Mouse (Mus musculus) gastrocnemius, postnatal 25 days (tissue): ENCODE data around the gene Taf11. TPM values are rescaled to one million over a fixed set of nuclear protein-coding genes. Genes with fewer than 3 reads are reported as not detected.

Source experiments
- DNase-seq: peaks from one replicate; pipeline ENCODE4 v3.0.0; 2022
- long read RNA-seq, 2 experiments: library from polyadenylated mRNA; stranded (forward); transcript quantifications; one replicate each; pipeline ENCODE4 v2.0.0; 2021
- total RNA-seq, 2 experiments: library from RNA; stranded (reverse); gene quantifications; 1 replicate in 1 of 2; 2 replicates in 1 of 2; pipeline ENCODE4 v1.2.3; 2021

Gene Taf11
- 10 to 100 TPM; 13.5 to 18.2 TPM for total RNA-seq
- long read RNA-seq, experiment 1, transcript Taf11-201 (5 exons, 1,220 nt): major isoform, 12 of 15 reads
- long read RNA-seq, experiment 1, partial matches to known transcripts: 2 of 15 reads
- long read RNA-seq, experiment 1, other reads (novel, unspliced or antisense): 0 of 15 reads
- long read RNA-seq, experiment 2, transcript Taf11-201 (5 exons, 1,220 nt): major isoform, 16 of 18 reads
- long read RNA-seq, experiment 2, partial matches to known transcripts: 1 of 18 reads
- long read RNA-seq, experiment 2, other reads (novel, unspliced or antisense): 1 of 18 reads

DNA sequence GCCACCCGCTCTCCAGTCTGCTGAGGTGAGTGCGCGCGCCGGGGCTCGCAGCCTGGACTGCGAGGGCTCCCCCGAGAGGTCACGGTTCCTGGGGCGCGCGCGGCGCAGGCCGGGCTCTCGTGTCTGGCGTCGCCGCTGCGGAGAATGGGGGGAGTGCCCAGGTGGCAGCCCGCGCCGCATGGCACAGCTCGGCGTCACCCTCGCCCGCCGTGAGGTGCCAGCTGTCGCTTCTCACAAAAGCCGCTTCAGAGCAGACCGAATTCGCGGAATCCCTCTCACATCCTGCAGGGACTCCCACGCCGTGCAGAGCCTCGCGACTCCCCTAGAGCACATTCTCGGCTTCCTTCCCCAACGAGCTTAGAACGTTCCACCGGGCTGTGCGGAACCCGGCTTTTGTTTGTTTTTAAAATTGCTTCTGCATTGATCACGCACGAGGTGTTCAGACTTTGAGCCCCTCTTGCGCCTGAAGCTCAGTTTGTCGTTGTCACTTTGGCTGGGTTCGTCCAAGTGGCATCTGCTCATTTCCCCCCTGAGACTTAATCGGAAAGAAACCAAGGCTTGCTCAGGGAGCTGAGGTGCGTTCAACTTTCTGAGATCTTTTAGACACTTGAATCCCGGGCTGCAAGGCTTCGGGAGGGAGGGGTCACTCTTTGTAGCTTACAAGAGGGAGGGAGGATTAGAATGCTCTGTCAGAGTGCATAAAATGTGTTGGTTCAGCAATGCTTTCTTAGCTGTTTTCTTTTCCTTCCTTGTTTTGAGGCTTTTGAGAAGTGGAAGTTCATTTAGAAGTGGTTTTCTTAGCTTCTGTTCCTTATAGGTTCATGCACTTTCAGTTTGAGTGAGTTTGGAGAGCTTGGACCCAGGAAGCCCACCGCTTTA, at the start of gene Taf11:
Gene Taf11 (minus strand): TSS at position 223 of the 879 bp plus-strand sequence.
- DNase-seq: no peak

DNA sequence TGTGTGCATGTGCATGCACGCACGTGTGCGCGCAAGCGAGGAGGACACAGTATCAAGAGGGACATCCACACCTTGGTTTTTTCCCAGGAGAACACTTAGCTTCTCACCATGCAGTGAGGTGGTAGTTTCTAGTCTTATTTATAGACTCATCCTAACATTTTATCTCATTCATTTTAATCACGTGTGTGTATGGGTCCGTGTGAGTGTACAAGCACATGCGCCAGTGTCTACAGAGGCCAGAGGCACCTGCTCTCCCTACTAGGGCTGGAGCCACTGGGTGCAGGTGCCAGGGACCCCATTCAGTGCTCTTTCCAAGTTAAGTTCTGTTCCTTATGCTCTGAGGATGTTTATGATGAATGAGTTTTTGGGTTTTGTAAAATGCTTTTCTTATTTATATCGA, 48.0 kb upstream of the Taf11 start:
- no peak for DNase-seq

DNA sequence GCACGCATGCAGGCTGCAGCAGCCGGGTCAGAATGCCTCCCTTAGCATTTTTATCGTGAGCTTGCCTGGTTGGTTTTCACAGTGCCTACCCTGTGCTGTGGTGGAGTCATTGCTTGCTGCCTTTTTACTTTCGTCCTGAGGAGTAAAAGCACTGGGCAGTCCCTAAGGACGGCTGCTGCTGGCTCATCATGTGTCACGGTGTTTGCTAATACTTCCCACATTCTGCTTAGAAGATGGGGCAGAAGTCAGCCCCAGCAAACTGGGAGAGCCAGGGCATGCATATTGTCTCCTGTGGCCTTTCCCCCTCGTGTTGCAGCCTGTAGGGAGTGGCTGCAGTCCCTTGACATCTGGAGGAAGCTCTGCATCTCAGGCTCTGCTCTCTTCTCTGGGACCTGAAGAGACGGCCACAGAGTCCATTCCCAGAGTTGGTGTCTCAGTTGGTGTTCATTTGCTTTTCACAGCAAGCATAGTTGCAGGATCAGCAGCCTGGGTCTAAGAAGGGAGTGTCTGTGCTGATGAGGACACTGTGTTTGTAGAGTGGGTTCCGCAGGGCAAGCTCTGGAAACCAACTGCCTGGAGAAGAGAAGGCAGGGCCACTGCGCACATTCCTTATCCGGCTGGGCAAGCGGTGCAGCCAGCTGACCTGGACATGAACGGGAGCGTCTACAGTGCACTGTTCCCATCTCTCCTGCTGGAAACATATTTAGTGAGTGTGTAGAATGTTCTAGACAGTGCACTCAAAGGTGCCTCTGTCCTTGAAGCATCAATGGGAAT, 45.2 kb upstream of the Taf11 start:
- no peak for DNase-seq

DNA sequence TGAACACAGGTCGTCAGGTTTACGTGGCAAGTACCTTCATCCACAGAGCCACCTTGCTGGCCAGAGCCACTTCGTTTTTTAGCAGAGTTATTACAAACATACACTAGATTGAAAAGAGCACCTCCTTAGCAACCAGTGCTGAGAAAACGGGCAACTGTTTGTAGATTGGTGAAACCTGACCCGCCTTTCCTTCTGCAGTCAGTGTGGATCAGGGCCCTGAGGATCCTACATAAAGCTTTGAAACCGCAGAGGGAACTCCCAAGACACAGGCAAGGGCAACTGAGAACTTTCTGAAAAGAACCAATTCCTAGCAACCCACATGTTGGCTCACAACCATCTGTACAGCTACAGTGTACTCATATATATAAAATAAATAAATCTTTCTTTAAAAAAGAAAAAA, 43.5 kb upstream of the Taf11 start:
- DNase-seq: no peak

DNA sequence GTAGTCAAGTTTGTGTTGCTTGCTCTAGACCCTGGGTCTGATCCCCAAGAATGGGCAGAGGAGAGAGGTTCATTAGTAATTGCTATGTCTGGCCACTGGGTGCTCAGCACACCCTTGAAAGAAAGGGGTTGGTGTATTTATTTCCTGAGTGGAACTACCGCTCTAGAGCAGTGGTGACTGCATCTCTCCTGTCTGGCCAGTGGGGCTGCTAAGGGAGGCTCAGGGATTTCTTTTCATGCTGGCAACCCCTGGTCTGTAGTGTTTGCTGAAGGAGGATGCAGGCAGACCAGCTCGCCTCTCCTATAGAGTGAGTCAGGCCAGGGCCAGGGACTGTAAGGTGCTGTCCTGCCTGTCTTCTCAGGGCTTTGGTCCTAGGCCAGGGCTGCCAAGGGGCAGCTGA, 37.5 kb upstream of the Taf11 start:
- DNase-seq: no peak

DNA sequence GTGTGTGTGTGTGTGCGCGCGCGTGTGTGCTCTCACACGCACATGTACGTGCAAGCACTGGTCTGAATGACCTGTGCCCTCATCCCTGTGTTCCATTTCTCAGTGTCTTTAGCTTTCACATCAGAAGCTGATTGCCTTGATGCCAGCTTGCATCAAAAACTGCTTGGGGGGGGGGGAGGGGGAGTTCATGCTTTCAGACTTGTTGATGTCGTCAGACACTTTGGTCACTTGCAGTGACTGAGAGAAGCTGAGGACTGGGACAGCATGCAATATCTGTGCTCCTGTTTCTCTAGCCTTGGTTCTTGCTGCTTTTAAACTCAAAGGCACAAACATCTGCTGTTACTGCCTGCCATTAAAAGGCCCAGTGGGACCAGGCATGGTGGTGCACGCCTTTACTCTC, 36.7 kb upstream of the Taf11 start:
- peak; percentile 34 for DNase-seq

DNA sequence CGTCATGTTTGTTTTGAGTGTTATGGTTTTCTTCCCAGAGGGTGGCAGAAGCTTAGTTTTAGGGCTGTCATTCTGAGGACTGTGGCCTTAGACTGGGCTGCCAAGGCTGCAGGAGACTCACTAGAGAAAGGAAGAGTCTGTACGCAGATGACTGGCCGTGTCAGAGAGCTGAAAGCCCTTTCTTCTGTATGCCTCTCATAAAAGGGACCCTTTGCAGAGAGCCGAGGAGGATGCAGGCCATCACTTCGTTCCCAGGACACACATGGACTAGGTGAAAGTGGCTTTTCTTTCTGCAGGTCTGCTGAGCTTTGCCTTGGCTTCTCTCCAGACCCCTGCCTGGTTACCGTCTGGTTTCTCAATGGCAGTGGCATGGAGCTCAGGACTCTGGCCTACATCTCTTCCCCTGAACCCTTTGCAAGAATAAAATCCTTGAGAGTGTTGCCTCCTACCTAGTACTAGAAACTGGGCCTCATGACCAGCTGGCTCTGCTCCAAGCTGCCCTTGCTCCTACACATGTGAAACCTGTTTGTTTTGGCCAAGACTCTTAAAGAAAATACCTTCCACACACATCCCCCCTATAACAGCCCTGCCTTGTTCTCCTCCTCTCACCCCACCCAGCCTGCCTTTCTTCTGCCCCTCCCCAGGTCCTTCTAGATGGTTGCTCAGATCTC, 36.0 kb upstream of the Taf11 start:
- no peak for DNase-seq

DNA sequence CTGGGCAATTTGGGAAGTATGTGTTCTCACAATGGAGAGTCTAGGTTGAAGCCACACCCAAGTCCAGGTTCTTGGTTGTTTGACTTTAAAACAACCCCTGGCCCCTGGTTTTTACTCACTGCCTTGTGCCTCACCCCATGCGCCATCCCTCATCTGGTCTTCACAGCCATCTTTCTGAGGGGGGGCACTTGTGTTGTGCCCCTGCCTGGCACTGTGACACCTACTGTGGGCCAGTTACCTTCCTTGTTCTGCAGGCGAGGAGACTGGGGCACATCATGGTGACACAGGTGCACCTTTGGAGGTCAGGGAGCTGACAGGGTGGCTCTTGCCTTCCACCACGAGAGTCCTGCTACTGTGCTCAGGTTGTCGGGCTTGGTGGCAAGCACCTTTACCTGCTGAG, 32.5 kb upstream of the Taf11 start:
- DNase-seq: no peak

DNA sequence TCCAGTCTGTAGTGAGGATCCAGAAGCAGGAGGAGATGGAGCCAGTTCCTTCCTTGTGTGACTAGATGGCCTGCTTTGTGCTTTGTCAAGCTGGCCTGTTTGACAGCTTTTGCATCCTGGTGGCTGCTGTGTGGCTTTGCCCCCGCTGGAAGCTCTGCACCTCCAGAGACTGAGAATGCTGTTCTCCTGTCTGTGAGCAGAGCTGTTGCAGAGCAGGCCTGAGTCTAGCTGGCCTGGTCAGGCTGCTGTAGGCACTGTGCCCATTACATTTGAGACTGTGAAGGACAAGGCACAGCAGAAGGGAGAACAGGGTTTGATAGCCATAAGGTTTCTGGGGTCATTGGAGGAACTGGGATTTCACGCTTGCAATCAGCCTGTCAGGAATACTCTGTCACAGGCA, 32.1 kb upstream of the Taf11 start:
- no peak for DNase-seq

DNA sequence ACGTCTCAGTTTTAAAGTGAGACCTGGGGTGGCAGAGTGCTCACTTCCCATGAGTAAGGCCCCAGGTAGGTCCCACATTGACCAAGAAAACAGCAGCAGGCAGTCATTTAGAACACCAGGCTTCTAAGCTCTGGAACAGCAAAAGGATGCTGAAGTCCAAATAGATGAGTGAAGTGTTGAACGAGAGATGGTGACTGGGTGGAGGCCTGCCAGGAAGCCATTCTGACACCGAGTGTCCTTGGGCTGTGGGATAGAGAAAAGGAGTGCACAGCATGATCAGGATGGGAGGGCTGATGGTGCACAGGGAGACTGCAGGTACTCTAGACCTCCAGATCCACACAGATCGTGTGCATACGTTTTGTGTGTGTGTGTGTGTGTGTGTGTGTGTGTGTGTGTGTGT, 31.5 kb upstream of the Taf11 start:
- no peak for DNase-seq

DNA sequence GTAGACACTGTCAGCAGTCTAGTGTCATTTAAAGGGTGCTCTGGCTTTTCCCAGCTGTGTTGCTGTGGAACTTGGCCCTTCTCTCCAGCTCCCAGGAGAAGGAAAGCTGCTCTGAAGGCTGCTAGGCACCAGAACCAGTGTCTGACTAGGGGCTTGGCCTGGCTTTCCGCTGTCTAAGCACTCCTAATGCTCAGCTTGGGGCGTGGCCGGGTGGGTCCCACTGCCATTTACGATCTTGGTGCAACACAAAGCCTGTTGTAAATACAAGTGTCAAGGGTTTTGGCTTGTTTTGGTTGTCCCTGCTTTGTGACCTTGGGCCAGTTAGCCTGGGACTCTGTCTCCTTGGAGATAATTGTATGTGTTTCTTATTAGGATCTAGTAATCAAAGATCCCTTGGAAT, 30.7 kb upstream of the Taf11 start:
- DNase-seq: peak; percentile 22

DNA sequence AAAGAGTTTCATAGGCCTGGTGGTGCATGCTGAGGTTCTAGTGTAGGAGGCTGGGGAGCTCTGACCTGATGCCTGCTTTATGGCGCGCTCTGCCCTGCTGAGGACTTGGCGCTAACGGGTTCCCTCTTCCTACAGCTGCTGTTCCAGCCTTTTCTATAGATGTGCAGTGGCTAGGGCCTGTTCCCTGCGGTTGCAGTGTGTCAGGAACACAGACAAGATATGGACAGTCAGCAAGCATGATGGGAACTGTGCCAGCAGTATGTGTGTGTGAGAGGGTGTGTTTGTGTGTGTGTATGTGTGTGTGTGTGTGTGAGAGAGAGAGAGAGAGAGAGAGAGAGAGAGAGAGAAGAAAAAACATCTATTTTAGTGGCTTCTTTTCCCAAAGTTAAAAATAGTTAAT, 29.4 kb upstream of the Taf11 start:
- DNase-seq: no peak

DNA sequence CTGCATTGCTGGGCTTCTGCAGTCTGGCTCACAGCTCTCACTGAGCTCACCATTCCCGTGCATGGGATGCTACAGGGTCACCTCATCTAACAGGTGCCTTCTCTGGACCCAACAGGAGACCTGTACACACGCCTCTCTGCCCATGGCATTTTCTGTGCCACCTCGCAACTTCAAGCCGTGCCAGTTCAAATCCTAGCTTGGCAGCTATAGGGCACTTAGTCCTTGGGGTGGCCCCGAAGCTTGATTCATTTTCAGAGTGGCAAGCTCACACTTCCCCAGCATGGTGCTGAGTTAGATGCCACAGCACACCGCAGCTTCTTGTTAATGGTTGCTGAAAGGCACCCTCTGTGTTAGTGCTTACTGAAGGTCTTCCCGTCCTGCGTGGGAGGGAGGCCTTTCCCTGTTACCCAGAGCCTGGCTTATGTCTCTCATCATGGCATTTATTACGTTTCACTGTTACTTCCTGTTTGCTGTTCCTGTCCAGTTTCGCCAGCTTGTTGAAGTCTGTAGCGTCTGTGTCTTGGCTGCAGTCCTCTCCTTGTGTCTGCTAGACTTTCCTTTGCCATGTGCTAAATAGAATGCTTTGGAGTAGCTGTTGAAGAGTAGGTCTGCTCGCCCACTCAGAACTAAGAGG, 28.6 kb upstream of the Taf11 start:
- no peak for DNase-seq

DNA sequence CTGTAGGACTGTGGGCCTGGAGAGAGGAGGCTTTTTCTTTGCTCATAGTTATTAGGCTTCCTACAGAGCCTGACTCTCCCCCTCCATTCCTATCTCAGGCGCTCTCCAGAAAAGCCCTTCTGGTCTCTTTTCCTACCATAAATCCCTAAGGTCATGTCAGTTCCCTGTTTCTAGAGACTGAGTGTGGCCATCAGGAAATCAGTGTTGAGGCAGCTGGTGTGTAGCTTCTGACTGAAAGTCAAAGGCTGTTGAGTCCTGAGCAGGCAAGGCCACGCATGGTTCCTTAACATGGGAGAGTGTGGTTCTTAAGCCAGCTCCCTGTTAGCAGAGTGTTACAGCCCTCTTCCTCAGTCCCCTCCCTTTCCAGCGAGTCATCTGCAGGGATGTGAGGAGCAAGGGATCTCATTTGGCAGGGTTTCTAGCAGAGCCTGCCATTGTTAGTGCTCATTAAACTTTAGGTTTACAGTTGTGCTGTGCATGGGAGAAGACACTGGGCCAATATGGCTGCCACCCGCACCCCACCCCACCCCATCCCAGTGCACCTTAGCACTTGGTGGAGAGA, 27.5 kb upstream of the Taf11 start:
- DNase-seq: no peak

DNA sequence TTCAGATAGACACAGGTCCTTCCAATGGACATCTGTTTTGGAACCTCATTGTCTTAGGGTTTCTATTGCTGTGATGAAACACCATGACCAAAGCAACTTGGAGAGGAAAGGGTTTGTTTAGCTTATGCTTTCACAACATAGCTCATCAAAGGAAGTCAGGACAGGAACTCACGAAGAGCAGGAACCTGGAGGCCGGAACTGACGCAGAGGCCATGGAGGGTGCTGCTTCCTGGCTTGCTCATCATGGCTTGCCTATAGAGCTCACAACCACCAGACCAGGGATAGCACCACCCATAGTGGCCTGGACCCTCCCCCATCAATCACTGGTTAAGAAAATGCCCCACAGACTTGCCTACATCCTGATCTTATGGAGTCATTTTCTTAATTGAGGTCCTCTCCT, 25.4 kb upstream of the Taf11 start:
- DNase-seq: no peak

DNA sequence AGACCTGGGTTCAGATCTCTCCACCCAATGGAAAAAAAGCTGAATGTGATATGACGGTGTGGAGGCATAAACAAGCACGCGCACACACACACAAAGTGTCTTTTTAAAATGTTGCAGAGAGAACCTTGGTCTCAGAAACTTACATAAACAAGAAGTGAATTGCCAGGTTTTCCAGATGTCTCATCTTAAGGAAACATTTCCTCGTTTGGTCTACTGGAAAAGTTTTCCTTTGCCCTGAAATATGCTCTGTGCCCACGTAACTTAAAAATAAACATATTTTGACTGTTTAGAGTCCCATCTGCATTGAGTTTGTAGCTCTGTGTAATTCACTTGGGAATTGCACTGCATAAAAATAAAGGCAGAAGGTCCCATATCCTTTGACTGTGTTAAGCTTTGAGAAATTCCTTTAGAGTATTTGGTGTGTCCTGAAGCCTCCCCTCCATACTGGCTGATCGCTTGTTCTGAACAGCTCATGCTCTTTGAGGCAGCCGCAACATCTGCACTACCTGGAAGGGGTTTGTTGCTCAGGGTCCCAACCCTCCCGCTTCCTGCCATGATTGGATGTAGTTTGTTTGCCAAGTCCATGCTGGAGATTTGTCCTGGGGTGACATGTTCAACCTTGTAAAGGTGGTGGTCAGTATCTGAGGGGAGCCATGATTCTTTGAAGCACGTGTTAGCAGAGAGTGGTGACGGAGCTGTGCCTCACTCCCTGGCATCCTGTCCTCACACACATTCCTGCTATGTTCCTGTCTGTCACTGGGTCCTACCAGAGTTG, 24.7 kb upstream of the Taf11 start:
- no peak for DNase-seq

DNA sequence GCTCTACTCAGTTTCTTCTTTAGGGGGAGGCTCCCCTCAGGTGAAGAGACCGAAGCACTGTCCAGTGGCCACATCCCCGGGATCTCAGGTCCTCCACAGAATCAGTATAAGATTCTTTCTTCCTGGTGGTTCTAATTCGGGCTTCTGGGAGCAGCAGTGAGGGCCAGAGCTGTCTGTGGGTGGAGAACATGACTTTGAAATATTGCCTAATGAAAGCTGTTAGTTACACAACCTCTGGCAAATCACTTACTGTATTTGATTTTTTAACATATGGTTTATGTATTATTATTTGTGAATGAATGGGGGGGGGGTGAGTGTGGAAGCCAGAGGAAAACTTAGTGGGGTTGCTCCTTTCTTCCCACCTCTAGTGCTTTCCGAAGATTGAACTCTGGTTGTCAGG, 22.2 kb upstream of the Taf11 start:
- DNase-seq: no peak

DNA sequence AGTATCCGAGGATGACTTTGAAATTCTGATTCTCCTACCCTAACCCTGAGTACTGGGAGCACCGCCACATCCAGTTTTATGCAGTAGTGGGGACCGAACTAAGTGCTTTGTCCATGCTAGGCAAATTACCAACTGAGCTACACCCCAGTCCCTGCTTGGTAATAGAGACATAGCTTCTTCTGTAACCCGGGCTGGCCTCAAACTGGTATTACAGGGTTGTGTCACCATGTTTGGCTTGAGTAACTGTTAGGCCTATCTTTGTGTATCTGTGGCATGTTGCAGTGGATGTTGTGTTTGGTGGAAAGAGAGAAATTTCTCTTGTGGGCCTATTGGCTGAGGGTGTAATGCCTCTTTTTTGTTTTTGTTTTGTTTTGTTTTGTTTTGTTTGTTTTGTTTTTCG, 20.6 kb upstream of the Taf11 start:
- no peak for DNase-seq

DNA sequence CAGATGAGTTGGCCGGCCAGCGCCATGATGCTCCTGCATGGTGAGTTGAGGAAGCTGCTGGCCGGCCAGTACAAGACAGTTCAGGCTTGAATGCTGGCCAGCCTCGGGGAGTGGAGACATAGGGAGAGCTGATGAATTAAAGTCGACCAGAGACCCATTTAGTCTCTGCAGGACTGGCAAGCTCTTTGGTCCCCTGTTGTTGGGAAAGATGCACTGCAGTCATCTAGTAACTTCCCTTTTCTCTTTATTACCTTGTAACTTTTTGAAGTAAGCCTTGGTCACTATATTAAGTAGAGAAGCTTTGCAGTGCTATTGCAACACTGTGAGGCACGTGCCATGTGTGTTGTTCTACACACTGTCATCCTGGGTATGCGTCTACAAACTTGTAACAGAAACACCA, 15.9 kb upstream of the Taf11 start:
- DNase-seq: no peak

DNA sequence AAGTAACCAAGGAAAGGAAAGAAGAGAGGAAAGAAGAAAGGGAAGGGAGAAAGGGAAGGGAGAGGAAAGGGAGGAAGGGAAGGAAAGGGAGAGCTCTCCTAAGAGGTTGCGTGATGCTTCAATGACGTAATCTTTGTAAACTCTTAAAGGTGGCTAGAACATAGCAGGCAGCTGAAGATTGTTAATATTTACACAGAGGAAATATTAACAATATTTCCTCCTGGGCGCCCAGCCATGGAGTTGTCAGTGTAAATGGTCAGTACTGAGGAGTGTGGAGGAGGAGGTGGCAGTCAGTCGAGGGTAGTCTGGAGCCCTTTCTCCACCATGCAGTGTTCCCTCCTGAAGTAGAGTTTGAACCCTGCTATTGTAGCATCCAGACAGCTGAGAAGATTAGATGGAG, 15.4 kb upstream of the Taf11 start:
- no peak for DNase-seq
